Mouse (Mus musculus) cerebral cortex, adult 2 months (tissue): ENCODE measurements around the gene Ror1.

ENCODE experiments used
- WGBS: fragments of 180-500 bp; shearing (Covaris S2); methylation state at CpG from one replicate; pipeline ENCODE4 v1.1.7; 2018; 5-methylcytosine and 5-hydroxymethylcytosine counted together

Ror1 gene

GRCm38 (mm10) chr4:100170161-100170650 lies 74.6 kb downstream of the Ror1 start:
- 45% methylated on average over 14 of the region's 14 CpGs for WGBS

- 63% methylated on average over 5 of the region's 5 CpGs for WGBS
Observed at GRCm38 (mm10) chr4:100170743-100171142, 75.2 kb downstream of the Ror1 start.

- 83% methylated on average over 5 of the region's 5 CpGs for WGBS
Observed at GRCm38 (mm10) chr4:100171483-100171898, 75.9 kb downstream of the Ror1 start.

GRCm38 (mm10) chr4:100175594-100175993 lies 80.0 kb downstream of the Ror1 start:
- WGBS = 84% methylated on average over 7 of the region's 7 CpGs

GRCm38 (mm10) chr4:100178316-100178715 lies 82.7 kb downstream of the Ror1 start:
- WGBS = 86% methylated on average over 3 of the region's 3 CpGs

- 60% methylated on average over 5 of the region's 5 CpGs for WGBS
Observed at GRCm38 (mm10) chr4:100181676-100182075, 86.1 kb downstream of the Ror1 start.

GRCm38 (mm10) chr4:100186781-100187180 lies 91.2 kb downstream of the Ror1 start:
- WGBS = 95% methylated on average over 8 of the region's 8 CpGs

- 70% methylated on average over 6 of the region's 6 CpGs for WGBS
Observed at GRCm38 (mm10) chr4:100187563-100188200, 92.1 kb downstream of the Ror1 start.

GRCm38 (mm10) chr4:100188201-100188699 lies 92.7 kb downstream of the Ror1 start:
- 49% methylated on average over 4 of the region's 4 CpGs for WGBS

GRCm38 (mm10) chr4:100191483-100191882 lies 95.9 kb downstream of the Ror1 start:
- 83% methylated on average over 6 of the region's 6 CpGs for WGBS

- WGBS = 40% methylated on average over 3 of the region's 3 CpGs
Observed at GRCm38 (mm10) chr4:100194136-100194535, 98.5 kb downstream of the Ror1 start.

GRCm38 (mm10) chr4:100196255-100196793 lies 100.7 kb downstream of the Ror1 start:
- WGBS = 94% methylated on average over 5 of the region's 5 CpGs

GRCm38 (mm10) chr4:100198275-100198674 lies 102.7 kb downstream of the Ror1 start:
- 80% methylated on average over 2 of the region's 2 CpGs for WGBS

GRCm38 (mm10) chr4:100201322-100201721 lies 105.7 kb downstream of the Ror1 start:
- 79% methylated on average over 2 of the region's 2 CpGs for WGBS

- 80% methylated on average over 5 of the region's 5 CpGs for WGBS
Observed at GRCm38 (mm10) chr4:100203066-100203465, 107.5 kb downstream of the Ror1 start.

- 84% methylated on average over 5 of the region's 5 CpGs for WGBS
Observed at GRCm38 (mm10) chr4:100203688-100204087, 108.1 kb downstream of the Ror1 start.

- WGBS = 74% methylated on average over 12 of the region's 12 CpGs
Observed at GRCm38 (mm10) chr4:100204381-100204780, 108.8 kb downstream of the Ror1 start.

GRCm38 (mm10) chr4:100208081-100208480 lies 112.5 kb downstream of the Ror1 start:
- WGBS = 87% methylated on average over 4 of the region's 4 CpGs

- WGBS = 53% methylated on average over 4 of the region's 4 CpGs
Observed at GRCm38 (mm10) chr4:100209106-100209505, 113.5 kb downstream of the Ror1 start.

GRCm38 (mm10) chr4:100211331-100211730 lies 115.7 kb downstream of the Ror1 start:
- WGBS = 64% methylated on average over 4 of the region's 4 CpGs

- 69% methylated on average over 13 of the region's 13 CpGs for WGBS
Observed at GRCm38 (mm10) chr4:100214324-100215215, 119.0 kb downstream of the Ror1 start.

- WGBS = 91% methylated on average over 3 of the region's 3 CpGs
Observed at GRCm38 (mm10) chr4:100216587-100216986, 121.0 kb downstream of the Ror1 start.
